Mouse (Mus musculus) ES-Bruce4 (cell line): Measurements from ENCODE around the gene Sema4c.

Experiments
- CTCF ChIP-seq: IDR thresholded peaks from one replicate; pipeline ENCODE4 v1.8.1; 2011; ENCODE audit warnings: low read depth, low read length
- EP300 ChIP-seq: IDR thresholded peaks from 2 replicates; pipeline ENCODE4 v1.6.1; 2011; ENCODE audit warnings: low read depth, low read length; ENCODE audit not compliant: insufficient read depth
- POLR2A ChIP-seq: IDR thresholded peaks from one replicate; pipeline ENCODE4 v1.8.1; 2011; ENCODE audit warnings: low read length; ENCODE audit not compliant: insufficient read depth

- TF ChIP-seq POLR2A (no peak), CTCF (no peak), EP300 (no peak)
Measured at GRCm38 (mm10) chr1:36563197-36563596, 5.0 kb upstream of the Sema4c start.
